Mouse (Mus musculus) bone marrow macrophage, adult 2 months (primary cell): ENCODE results near the gene Wnt3a.

Experiments
- CTCF ChIP-seq: IDR thresholded peaks from 2 replicates; pipeline ENCODE4 v1.5.1; 2012; ENCODE audit warnings: low read depth, mild to moderate bottlenecking, low read length, moderate library complexity
- POLR2A ChIP-seq: IDR thresholded peaks from 2 replicates; pipeline ENCODE4 v1.6.1; 2012; ENCODE audit warnings: mild to moderate bottlenecking, low read depth, low read length, borderline replicate concordance

DNA sequence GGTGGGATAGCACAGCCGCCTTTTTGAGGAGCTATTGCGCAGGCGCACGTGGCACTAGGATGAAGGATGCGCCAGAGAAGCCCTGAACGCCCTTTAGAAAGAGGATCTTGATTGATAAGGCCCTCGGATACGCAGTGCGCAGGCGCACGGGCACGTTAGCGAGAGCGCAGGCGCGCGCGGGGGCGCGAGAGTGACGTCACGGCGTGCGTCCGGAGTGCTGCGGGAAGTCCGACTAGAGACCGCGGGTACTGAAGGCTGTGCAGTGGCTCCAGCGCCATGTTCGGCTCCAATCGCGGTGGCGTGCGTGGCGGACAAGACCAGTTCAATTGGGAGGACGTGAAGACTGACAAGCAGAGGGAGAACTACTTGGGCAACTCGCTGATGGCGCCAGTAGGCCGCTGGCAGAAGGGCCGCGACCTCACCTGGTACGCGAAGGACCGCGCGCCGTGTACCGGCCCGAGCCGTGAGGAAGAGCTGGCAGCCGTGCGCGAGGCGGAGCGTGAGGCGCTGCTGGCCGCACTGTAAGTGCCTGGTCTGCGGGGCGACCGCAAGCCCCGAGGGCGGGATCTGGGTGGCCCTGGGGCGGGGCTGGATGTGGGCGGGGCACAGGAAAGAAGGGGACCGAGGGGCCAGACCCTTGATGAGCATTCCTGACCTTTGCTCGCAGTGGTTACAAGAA lies 82.3 kb downstream of the Wnt3a start, which contains the start of gene 2310033P09Rik:
- no peak for TF ChIP-seq POLR2A
- no peak for TF ChIP-seq CTCF
